Mouse (Mus musculus) cortical plate, adult 2 months (tissue): ENCODE measurements around the gene Gm9747. TPM values are rescaled to one million over a fixed set of nuclear protein-coding genes. Genes with fewer than 3 reads are reported as not detected.

Source experiments
- H3K27ac ChIP-seq: fragments of 200-500 bp; 2 replicates; pipeline ENCODE4 v1.5.1; 2012; ENCODE audit warnings: low read length, control low read depth, inconsistent platforms; ENCODE audit not compliant: insufficient read depth
- H3K4me1 ChIP-seq: fragments of 200-500 bp; 2 replicates; pipeline ENCODE4 v1.6.1; 2011; ENCODE audit warnings: low read length; ENCODE audit not compliant: control insufficient read depth, insufficient read depth
- H3K4me3 ChIP-seq: fragments of 200-500 bp; 2 replicates; pipeline ENCODE4 v1.5.1; 2011; ENCODE audit warnings: mild to moderate bottlenecking, low read length, control low read depth; ENCODE audit not compliant: insufficient read depth
- CTCF ChIP-seq: fragments of 200-500 bp; IDR thresholded peaks from 2 replicates; pipeline ENCODE4 v1.5.1; 2011; ENCODE audit warnings: mild to moderate bottlenecking, control low read depth, low read length; ENCODE audit not compliant: insufficient read depth; ENCODE audit errors: extremely low read depth
- POLR2A ChIP-seq: fragments of 200-500 bp; IDR thresholded peaks from 2 replicates; pipeline ENCODE4 v1.6.1; 2011; ENCODE audit warnings: mild to moderate bottlenecking, low read length, control low read depth; ENCODE audit not compliant: insufficient read depth; ENCODE audit errors: extremely low read depth
- polyA plus RNA-seq: library from polyadenylated mRNA; depleted of rRNA; stranded (reverse); fragments of >200 nt; gene quantifications from 2 replicates; pipeline ENCODE4 v1.2.3, GENCODE M21; 2012; rRNA removed

The Gm9747 gene
- polyA plus RNA-seq: not detected in 2 replicates

DNA sequence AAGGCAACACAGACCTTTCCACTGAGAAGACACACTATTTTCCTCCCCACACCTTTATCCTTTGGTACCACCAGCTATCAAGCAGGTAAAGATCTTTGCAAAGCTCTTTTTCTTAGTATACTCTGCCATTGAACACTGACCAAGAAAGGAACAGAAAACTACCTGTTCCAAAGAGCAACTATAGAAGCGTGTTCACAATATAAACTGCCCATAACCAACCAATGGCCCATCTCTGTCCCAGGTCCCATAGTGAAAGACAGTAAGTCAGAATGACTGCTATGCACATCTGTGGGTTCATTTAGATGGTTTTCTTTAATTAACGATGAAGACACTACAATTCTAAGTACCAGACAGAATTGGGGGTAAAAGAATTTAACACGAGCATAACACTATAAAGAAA lies at the start of gene Gm9747:
Gene Gm9747, plus strand, starts transcription at position 301 of the 400 bp plus-strand sequence.
- H3K4me3 ChIP-seq: no peak within 1 kb of the TSS
- no peak within 1 kb of the TSS for H3K27ac ChIP-seq
- no peaks in the 10 kb centered on the region for H3K4me1 ChIP-seq
- TF ChIP-seq POLR2A (no peak), CTCF (no peak)

DNA sequence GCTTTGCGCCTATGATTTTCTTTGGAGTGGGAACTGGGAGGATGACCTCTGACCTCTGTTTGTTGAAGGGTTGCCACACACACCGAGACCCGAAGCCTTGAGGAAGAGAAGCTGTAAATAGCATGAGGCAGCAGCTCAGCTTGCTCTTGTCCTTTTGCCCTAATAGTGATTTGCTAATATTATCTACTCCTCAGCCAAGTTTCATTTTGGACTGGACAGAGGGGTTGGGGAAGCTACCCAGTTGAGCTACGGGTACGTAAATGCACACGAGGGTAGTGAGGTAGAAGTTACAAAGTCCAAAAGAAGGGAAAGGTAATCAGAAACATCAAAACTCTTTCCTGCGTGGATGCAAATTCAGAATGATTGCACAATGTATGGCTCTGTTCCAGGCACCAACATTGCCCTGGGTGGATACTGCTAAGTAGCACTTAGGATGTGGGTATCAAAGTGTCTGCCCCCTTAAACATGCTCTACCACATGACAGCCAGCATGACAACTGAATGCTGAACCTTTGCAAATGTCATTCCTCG lies 48.9 kb upstream of the Gm9747 start:
- Histone ChIP-seq H3K27ac (no peak overlapping the region), H3K4me3 (no peak overlapping the region), H3K4me1 (no peaks in the 10 kb centered on the region)
- TF ChIP-seq CTCF (no peak), POLR2A (no peak)

DNA sequence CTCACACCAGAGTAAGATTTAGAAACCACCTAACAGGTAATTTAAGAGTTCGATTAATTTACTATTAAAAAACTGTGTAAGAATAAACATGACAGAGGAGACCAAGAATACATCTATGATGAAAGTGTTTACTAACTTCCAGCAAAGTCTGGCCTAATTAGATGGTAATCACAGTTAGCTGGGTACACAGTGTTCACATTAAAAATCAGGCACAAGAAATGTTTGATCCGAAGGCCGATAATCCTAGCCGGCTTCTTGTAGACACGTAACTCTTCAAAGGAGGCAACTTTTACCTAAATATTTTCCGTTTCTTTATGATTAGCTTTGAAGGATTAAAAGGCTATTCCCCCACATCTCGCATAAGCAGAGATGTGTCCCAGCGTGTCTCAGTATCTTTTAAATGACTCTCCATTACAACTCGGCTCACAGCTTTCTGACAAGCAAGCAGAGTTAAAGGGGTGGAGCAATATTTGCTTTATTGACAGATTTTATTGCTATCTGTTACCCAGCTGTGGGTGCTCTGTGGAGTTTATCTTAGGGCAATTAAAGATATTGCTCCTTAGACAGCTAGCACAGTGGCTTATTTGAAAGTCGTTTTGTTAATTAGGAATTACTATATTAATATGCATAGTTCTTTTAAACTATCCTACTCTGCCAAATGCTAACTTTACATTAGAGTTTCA lies 44.2 kb upstream of the Gm9747 start:
- TF ChIP-seq POLR2A (no peak), CTCF (no peak)
- no peak overlapping the region for H3K4me3 ChIP-seq
- H3K4me1 ChIP-seq: no peaks in the 10 kb centered on the region
- no peak overlapping the region for H3K27ac ChIP-seq

DNA sequence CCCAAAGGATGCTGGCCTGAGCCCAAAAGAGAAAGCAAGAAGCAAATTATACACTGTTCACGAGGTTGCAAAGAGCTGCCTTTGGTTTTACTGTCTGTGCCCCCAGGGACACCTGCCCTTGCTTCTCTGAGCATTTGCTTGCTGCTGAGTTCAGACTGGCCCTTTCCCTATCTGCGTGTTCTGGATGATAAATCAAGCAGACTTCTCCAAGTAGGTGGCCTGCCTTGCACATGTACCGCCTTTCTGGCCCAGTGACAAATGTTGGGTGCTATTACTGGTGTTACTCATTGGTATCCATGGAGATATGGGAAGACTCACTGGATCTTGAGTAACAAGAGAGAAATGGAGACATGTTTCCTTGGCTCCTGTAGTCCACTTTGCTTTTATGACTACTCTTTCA lies 43.4 kb upstream of the Gm9747 start:
- Histone ChIP-seq H3K4me1 (no peaks in the 10 kb centered on the region), H3K4me3 (no peak overlapping the region), H3K27ac (no peak overlapping the region)
- TF ChIP-seq CTCF: no peak
- no peak for TF ChIP-seq POLR2A

DNA sequence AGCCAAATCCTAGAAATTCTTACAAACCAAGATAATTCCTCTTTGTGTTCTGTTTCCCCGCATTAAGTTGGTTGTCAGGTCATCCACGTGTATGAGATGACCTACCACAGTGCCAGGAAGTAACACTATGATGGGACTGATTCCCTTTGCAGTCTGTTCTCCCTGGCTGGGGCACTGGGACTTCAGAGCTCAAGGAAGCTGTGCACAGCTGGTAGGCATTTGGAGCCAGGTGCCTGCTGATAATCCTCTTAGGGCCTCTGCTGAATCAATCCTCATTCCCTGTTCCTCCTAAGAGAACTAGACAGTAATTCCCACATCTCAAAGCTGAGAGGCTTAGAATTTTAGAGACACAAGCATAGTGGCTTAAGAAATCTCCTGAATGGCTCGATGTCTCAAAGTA lies 41.3 kb upstream of the Gm9747 start:
- Histone ChIP-seq H3K4me3 (no peak overlapping the region), H3K4me1 (no peaks in the 10 kb centered on the region), H3K27ac (no peak overlapping the region)
- no peak for TF ChIP-seq POLR2A
- TF ChIP-seq CTCF: no peak

DNA sequence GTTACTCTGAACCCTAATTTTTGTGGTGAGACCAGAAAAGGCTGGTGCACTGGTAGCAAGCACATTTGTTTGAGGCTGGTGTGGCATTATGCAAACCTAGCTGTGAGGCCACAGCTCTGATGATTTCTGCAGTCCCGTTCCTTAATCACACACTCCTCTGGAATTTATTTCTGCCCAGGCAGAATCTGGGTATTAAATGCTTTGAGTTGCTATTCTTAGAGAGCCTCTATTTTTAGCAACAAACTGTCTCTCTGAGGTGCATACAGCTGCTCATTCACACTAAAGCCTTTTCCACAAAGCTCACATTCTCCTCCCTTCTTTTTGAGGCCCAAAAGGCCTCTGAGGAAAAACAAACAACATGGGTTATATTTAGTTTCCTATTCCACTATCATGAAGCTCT lies 33.0 kb upstream of the Gm9747 start:
- Histone ChIP-seq H3K4me3 (no peak overlapping the region), H3K4me1 (no peaks in the 10 kb centered on the region), H3K27ac (no peak overlapping the region)
- no peak for TF ChIP-seq CTCF
- no peak for TF ChIP-seq POLR2A

DNA sequence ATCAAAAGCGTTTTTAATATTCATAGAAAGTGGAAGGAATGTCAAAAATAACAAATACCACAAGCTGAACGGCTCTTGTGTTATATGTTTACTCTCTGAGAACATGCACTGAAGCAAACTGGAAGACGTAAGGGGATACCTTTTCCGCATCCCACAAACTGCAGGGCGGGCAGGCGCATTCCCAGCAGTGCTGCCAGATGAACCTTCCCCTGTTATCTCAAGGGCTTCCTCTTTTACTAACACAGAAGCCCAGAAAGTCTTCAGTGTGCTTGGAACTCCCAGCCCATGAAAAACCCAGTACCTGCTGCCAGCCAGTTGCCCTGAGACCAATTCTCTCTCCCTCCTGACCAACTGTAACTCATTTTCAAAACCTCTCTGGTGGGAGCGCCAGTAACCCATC lies 32.3 kb upstream of the Gm9747 start:
- no peak overlapping the region for H3K27ac ChIP-seq
- no peak overlapping the region for H3K4me3 ChIP-seq
- TF ChIP-seq POLR2A (no peak), CTCF (no peak)
- H3K4me1 ChIP-seq: no peaks in the 10 kb centered on the region

DNA sequence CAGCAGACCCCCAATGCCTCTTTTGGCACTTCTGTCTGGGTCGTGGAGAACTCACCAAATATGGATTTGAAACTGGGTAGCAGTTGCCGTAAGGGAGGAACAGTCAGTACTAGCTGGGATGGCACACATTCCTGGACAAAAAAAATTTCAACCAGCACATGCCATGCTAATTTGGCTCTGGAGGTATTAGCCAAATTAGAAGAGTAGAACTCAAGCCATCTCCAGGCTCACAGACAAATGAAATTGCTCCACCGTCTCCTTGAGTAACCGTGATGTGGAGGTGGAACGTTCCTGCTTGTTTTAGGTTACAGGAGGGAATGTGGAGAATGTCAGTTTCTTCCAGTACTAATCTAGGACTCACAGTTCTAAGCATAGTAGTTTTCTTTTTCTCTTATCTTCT lies 25.4 kb upstream of the Gm9747 start:
- H3K27ac ChIP-seq: no peak overlapping the region
- TF ChIP-seq POLR2A: no peak
- TF ChIP-seq CTCF: no peak
- H3K4me1 ChIP-seq: no peaks in the 10 kb centered on the region
- H3K4me3 ChIP-seq: no peak overlapping the region

DNA sequence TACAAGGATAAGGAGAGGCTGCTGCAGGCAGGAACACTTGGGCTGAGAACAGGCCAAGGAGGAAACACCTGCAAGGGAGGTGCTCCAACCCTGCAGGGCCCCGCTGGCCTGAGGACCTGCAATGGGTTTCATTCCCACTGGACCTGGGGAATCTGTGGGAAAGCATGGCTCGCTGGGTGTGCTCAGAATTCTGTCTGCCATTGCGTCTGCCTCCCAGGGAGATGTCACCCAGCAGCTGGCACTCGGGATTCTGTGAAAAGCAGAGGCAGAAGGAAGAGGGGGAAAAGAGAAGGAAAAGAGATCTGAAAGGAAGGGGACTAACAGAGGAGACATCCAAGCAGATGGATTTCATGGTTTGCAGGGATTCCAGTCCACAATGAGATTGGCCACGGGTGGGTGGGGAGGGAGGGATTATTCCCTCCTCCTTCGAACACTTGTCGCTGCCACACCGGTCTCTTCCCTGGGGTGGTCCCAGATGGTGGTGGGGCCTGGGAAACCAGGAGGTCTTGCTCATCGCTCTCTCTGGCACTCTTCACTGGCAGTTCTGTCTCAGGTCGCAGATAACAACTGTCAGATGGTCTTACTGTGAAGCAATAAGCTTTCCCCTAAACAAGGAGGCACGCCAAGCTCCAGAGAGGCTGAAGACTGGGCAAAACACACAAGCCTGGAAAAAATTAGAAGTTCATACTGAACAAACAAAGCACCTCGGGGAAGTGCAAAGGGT lies 12.1 kb upstream of the Gm9747 start:
- TF ChIP-seq CTCF (no peak), POLR2A (no peak)
- Histone ChIP-seq H3K4me1 (no peaks in the 10 kb centered on the region), H3K27ac (no peak overlapping the region), H3K4me3 (no peak overlapping the region)

DNA sequence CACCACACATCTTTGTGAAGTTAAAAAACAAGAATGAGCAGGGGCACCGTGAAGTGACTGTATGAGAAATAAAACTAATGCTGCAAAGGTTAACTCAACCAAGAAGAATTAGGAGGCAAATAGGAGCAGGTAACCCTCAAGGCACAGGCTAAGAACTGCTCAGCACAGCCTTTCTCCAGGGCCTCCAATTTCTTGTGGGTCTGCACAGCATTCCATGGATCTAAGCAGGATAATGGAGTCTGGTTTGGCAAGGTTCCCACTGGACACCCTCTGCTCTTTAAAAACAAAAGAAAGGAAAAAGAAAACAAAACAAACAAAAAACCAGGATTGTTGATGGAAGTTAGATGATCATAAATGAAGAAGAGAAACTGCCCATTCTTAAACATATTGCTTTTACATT lies 11.4 kb upstream of the Gm9747 start:
- no peaks in the 10 kb centered on the region for H3K4me1 ChIP-seq
- no peak for TF ChIP-seq CTCF
- TF ChIP-seq POLR2A: no peak
- H3K4me3 ChIP-seq: no peak overlapping the region
- H3K27ac ChIP-seq: no peak overlapping the region
